Mouse (Mus musculus): Measurements from ENCODE around the gene Kcnh1. TPM values are rescaled to one million over a fixed set of nuclear protein-coding genes. Genes with fewer than 3 reads are reported as not detected.

Kcnh1 gene
- total RNA-seq, 2 experiments from 2014 or later: not detected

DNA sequence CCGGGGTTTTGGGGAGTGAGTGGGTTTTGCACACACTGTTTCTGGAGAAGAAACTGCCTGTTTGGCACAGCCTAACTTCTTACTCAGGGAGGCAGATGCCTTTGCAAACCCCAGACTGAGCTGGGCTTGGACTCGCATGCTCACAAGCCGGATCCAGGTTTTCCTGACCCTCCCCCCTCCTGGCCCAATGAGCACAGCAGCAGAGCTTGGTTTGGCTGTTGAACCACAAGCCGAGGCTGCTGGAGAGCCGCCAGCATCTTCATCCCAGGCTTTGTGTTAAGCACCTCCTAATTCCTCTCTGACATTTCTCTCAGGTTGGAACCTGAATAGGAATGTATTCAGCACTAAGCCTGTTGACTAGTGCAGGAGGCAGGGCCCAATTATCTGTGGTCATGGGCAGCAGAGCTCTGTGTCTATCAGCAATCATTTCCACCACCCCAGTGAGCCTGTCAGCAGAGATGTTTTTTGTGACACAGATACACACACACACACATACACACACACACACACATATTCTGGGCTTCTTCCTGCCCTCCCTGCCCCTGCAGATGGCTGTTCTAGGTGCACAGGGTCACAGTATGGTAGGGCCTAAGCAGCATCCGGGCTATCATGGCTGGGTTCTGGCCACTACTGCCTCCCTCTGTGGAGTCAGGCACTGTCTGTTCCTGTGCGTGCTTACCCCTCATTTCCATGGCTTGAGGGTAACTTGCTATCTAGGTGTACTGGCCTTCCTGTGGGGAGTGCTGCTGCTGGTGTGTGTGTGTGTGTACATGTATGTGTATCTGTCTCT, 254.3 kb downstream of the Kcnh1 start:
- peak; percentile 34; the same call in 1 of the 2 replicates for ATAC-seq (replicated peaks; ENCODE audit: low FRiP score, low TSS enrichment, poor library complexity, severe bottlenecking)

DNA sequence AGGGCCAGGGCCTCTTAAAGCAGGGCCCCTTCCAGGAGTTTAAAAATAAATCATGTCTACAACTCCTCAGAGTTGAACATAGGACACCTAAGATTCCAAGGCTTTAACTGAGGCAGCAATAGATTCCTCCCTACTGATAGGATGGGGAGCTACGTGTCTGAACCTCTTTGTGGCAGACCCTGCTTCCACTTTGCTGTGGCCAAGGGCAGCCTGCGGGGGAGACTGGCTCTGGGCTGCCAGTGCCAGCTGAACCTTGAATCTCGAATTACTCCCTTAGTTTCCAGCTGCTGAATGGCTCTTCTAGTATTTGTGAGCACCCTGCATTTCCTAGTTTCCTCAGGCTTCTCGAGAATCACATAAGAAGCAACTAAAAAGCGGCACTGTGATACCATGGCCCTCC, 255.6 kb downstream of the Kcnh1 start:
- no peak for ATAC-seq (replicated peaks; ENCODE audit: low FRiP score, low TSS enrichment, poor library complexity, severe bottlenecking)

DNA sequence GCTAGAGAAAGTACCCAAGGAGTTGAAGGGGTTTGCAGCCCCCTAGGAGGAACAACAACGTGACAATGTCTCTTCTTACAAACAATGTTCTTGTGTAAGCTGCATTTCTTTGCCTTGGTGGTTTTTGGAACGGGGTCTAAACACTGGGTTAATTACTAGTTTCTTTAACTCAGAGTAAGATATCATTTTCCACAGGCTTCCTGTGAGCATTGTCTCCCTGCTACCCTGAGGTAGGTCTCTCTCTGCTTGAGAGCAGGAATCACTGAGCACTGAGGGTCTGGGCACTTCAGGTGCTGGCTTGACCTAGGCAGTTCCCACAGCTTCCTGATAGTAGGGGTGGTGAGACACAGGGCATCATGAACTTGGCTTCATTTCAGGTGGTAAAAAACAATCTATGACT, 257.1 kb downstream of the Kcnh1 start:
- no peak for ATAC-seq (replicated peaks; ENCODE audit: low FRiP score, low TSS enrichment, poor library complexity, severe bottlenecking)

DNA sequence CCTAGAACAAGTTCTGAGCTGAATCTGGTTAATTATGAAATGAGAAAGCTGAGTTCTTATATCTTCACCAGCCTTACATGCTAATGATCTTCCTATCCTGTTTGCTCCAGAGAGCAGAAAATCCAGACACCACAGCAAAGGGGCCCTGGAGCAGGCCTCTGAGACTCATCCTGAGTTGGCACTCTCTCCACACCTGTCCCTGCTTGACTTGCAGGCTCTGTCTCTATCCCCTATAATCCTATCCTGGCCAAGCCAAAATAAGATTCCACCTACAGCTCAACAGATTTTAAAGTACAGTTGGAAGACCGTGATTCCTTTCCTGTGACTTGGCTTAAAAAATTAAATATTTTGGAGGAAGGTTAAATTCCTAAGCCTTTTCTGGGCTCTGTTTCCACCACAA, 257.9 kb downstream of the Kcnh1 start:
- ATAC-seq (replicated peaks; ENCODE audit: low FRiP score, low TSS enrichment, poor library complexity, severe bottlenecking): no peak

DNA sequence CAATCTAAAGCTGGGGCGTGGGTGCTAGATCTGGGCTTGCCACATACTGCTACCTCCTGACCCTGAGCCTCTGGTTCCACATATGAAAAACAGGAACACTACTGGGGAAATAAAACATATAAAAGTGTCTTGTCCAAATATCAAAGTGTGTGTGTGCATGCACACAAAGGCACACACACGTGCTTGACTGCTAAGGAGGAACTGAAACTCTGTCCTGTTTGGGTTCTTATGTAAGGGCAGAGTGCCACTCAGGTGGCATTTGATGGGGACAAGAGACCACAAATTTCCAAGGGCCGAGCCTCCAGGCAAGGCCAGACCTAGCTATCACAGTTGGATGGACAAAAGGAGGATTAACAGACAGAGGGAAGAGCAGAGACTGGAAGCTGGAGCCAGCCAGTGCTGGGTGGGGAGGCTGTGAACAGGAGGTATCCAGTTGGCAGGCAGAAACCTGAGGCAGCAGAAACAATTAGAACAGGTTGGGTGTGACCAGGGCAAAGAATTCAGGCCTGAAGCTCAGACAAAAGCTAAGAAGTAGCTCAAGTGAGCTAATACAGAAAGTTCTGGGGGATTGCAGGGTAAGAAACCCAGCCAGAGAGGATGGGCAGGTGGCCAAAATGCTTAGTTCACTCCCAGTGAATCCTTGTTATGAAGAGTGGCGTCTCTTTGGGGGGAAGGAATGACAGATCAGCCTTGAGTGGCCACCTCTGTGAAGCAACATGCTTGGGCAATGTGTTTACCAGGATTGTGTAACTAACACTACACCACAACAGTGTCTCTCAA, 259.2 kb downstream of the Kcnh1 start:
- no peak for ATAC-seq (replicated peaks; ENCODE audit: low FRiP score, low TSS enrichment, poor library complexity, severe bottlenecking)

DNA sequence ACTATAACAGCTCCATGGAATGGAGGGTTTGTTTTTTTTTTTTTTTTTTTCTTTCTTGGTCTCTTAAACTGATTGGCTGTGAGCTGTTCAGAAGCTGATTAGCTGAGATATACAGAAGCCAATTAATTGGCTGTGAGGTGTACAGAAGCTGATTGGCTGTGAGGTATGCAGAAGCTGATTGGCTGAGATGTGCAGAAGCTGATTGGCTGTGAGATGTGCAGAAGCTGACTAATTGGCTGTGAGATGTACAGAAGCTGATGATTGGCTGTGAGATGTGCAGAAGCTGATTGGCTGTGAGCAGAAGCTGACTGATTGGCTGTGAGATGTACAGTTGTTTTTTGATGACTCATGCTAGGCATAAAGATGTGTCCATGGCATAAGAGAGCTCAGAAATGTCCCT, 259.9 kb downstream of the Kcnh1 start:
- ATAC-seq (replicated peaks; ENCODE audit: low FRiP score, low TSS enrichment, poor library complexity, severe bottlenecking): no peak

DNA sequence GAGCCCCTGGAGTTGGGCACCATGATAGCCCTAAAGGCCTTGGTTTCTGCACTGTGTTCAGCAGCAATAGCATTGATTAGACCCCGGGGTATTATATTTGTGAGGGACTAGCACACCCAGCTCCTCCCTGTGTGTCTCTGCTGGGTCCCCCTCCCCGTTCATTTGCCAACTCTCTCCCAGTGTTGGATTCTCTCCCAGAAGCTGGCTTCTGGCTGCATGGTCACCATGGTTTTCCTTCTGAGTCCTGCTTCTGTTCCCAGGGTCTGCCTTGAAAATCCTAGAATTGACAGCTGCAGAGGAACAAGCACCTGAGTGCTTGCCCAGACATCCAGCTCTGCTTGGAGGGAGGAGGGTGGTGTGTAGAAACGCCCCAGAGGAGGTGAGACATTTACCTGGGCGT, 261.1 kb downstream of the Kcnh1 start:
- ATAC-seq (replicated peaks; ENCODE audit: low FRiP score, low TSS enrichment, poor library complexity, severe bottlenecking): no peak

DNA sequence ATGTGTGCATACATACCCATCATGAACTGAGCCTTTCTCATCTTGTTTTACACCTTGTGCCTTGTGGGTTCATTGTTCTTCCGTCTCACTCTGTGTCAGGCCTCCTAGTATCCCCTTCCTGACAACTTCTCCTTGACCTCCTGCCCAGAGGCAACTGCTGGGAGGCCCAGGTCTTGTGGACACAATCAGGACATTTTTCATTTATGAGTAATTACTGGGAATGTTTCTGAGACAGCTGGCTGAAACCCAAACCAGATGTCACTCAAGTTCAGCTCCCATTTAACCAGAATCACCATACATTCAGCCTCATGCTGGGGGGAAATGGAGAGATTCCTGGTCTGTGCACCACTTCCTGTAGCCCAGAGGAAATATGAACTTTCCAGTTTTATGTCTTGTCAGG, 263.9 kb downstream of the Kcnh1 start:
- no peak for ATAC-seq (replicated peaks; ENCODE audit: low FRiP score, low TSS enrichment, poor library complexity, severe bottlenecking)

DNA sequence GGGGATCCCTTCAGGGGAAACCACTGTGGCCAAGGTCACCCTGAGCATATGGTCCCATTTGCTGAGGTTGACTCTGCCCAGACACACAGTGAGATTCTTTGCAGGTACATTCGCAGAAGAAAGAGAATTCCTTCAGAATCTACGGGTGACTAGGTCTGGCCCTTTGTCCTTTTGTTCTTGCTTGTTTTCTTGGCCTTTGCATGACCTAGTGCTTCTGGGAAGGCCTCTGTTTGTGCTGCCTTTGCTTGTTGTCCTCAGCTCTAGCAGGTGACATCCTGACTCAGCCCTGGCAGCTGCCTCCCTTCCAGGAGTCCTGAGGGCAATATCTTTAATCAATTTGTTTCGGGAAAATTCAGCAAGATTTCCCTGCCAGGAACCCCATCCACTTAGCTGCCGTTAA, 264.4 kb downstream of the Kcnh1 start:
- ATAC-seq (replicated peaks; ENCODE audit: low FRiP score, low TSS enrichment, poor library complexity, severe bottlenecking): no peak

DNA sequence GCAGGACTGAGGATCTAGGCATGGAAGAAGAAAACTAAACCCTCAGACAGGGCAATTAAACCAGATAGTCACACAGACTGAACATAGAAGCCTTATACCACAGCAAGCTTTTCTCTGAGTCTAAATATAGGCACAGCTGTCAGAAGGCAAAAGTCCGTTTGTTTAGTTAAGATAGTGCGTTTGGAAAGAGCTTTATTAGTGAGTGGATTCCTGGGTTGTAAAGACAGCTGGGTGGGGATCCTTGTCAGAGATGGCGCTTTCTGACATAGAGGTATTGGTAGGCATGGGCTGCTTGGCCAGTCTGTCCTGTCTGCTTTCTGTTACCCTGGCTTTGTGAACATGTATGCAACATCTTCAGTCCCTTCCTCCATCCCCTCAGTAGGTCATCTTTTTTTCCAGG, 266.5 kb downstream of the Kcnh1 start:
- no peak for ATAC-seq (replicated peaks; ENCODE audit: low FRiP score, low TSS enrichment, poor library complexity, severe bottlenecking)

DNA sequence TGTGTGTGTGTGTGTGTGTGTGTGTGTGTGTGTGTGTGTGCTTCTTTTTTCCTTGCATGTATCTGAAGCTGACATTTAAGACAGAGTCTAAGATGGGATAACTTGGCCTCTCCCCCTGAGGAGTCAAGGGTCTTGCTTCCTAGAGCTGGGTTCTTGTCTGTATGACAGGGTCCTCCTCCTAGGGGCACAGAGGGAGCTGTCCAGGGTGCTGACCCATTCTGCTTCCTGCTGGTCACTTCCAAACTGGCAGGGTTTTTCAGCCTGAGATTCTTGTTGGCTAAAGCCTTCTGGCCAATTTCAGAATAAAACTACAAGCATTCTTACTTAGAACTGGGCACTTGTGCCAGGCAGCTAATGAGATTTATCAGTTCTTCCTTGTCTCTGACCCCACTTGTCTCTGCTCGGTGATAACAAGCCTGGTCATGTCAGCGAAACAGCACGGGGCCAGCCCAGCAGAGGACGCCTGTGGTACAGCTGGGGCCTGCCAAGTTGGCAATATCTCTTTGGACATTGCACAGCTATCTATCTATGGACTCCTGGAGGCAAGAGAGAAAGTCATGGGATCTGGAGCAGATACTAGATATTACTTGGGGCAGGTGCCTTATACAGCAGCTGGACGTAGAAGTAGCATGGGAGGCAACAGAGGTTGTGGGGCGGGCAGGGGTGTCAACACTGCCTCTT, 267.1 kb downstream of the Kcnh1 start:
- ATAC-seq (replicated peaks; ENCODE audit: low FRiP score, low TSS enrichment, poor library complexity, severe bottlenecking): peak; percentile 70

DNA sequence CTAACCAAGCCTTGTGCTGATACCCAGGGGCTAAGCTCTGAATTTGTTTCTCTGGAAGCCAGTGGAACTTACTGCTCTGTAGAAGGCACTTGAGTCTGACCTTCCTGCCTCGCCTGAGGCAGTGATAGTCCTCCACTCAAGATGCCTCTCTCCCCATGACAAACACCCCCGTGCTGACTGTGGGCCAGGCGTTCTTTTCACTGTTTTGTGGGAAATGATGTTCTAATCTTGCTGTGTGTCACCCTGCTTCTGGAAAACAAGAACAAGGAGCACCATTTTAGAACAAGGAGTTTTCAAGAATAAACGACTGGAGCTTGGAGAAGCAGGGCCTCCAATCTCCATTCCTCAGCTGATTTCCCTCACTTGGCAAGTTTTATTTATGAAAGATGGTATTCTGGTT, 273.2 kb downstream of the Kcnh1 start:
- no peak for ATAC-seq (replicated peaks; ENCODE audit: low FRiP score, low TSS enrichment, poor library complexity, severe bottlenecking)

DNA sequence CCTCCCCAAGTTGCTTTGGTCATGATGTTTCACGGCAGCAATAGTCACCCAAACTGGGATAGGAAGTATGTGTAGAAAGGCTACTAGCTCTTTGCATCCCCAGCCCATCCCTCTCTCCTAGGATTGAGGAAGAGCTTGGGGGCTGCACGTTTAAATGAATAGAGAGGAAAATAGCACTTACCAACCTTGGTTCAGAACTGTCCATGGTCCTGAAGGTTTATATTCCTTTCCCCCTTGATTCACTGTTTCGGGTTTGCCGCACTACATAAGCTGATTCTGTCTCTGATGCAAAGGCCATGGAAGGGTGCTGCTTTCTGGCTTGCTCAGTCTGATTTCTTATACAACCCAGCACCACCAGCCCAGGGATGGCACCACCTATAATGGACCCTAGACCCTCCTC, 281.8 kb downstream of the Kcnh1 start:
- 0 out of 2 replicates have a peak, but pooled peaks have one; percentile 41 for ATAC-seq (replicated peaks; ENCODE audit: low FRiP score, low TSS enrichment, poor library complexity, severe bottlenecking)

DNA sequence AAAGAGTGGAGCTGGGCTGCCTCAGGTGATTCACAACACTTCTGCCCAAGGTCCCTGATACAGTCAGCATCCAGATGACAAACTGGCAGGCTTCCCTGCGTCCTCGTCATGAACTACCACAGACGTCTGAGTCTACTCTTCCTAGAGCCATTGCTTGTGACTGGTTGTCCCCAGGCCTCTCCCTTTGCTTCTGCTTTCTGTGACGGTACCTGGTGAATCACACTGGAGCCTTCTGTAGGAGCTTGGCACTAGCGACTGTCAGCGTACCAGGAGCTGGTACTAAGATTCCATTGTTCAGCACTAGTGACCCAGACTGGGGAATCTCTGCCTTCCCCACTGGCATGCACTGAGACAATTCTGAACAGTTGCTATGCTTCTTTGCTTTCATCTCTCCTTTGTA, 282.6 kb downstream of the Kcnh1 start:
- no peak for ATAC-seq (replicated peaks; ENCODE audit: low FRiP score, low TSS enrichment, poor library complexity, severe bottlenecking)

DNA sequence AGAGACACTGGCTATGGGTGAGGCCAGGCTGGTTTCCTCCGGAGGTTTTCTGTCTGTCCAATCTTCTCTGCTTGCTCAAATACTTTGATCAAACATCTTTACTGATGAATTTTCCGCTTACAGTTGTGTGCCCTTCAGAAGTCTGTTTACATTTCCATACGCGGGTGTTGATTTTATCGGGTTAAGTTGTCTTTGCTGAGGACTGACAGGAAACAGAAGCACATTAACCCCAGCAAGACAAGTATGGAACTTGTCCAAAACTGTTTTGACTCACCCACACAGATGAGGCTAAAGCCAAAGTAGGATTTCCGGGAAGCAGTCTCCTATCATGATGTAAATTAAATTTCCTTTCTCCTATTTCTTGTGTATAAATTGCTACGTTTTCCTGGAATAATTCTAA, 286.1 kb downstream of the Kcnh1 start:
- no peak for ATAC-seq (replicated peaks; ENCODE audit: low FRiP score, low TSS enrichment, poor library complexity, severe bottlenecking)

DNA sequence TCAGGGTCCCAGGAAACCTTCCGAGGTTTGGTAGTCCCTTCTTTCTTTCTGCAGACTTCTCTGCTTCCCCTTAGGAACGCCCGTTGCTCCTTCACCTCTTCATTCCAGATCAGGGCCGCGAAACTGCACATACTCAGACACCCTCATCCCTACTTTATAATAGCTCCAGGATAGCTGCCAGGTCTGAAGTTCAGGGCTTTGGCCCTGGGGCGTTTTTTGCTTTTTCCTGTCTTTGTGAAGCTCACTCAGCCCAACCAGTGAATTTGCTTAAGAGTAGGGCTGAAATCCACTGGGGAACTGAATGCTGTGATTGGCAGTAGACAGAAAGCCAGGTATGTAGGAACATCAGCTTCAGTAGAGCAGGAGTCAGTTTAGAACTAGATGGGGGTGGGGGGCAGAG, 287.0 kb downstream of the Kcnh1 start:
- ATAC-seq (replicated peaks; ENCODE audit: low FRiP score, low TSS enrichment, poor library complexity, severe bottlenecking): no peak

DNA sequence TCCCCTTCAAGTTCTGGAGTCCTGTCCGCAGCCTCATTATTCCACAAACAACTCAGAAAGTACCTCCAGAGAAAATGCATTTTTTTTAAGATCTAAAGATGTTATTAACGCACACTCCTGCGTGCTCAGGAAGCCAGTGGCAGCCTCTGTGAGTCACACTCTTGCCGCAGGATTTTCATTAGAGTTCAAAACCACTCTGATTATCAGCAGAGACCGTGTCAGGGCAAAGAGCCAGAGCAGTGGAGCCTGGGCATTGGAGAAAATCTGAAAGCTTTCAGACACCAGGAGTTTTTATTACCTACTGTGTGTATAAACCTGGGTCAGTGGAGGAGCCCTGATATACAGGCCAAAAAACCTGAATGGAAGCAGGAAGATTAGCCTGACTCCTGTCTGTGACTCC, 287.6 kb downstream of the Kcnh1 start:
- no peak for ATAC-seq (replicated peaks; ENCODE audit: low FRiP score, low TSS enrichment, poor library complexity, severe bottlenecking)

DNA sequence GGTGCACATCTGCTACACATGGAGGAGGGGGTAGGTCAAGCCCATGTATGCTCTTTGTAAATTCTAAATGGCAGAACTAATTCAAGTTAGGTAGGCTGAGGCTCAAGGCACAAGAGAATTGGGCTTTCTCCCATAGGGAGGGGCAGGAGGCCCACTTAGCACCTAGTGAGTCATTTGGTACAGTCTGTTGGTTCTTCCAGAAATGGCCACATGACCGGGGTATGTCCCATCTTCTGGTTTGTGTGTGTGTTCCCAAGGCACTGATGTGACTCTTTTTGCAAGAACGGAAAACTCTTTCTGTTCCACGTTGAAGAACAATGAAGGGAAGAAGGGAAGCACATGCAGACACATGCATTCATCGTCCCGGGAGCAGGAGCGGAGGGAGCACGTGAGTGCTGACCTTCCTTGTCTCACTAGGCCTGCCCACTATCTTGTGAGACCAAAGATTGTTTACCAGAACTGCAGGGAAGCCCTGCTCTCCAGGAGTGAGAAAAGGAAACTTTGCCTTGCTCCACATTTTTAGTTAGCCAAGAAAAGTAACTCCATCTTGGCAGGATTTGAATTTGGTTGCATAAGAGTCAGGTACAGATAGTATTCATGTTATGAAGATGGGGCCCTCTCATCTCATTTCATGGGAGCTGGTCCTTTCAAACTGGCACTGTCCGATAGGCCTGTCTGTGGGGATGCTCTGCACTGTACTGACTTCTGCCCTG, 289.7 kb downstream of the Kcnh1 start:
- no peak for ATAC-seq (replicated peaks; ENCODE audit: low FRiP score, low TSS enrichment, poor library complexity, severe bottlenecking)

DNA sequence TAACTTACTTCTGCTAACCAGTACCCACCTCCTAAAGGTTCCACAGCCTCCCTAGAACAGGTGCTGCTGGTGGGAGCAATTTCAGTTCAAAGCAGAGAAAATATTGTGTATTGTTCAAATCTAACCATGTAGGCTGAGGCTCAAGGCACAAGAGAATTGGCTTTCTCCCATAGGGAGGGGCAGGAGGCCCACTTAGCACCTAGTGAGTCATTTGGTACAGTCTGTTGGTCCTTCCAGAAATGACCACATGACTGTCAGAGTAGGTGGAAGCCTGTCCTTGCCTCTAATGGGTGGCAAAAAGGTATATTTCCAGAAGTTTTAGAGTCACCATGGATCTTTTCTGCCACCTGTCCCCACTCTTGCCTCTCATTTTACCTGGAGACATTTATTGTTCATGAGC, 290.9 kb downstream of the Kcnh1 start:
- no peak for ATAC-seq (replicated peaks; ENCODE audit: low FRiP score, low TSS enrichment, poor library complexity, severe bottlenecking)

DNA sequence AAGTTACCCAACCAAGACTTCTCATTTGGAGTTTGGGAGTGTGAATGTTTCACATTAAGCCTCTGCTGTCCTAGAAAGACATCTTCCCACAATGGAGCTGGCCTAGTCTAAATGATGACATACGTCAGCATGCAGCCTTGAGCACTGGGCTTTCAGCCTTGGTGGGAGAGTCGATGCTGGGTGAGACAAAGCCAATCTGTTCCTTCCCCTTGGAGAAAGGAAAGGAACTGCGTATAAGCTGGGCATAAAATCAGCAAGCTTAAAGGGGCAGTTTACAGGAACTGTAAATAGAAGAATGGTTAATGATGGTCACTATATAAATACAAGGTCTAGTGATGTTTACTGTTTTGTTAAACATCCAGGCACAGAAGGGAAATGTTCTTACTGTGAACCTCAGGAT, 294.5 kb downstream of the Kcnh1 start:
- no peak for ATAC-seq (replicated peaks; ENCODE audit: low FRiP score, low TSS enrichment, poor library complexity, severe bottlenecking)
